In genomic region chr4:141138425-141139115, GRCm38 (mm10) we compare ENCODE assay signal across 9 mouse cellular contexts. TPM values are rescaled to one million over a fixed set of nuclear protein-coding genes. Genes with fewer than 3 reads are reported as not detected.
DNase-seq lines count a peak whose midpoint lies in the region; ATAC-seq and TF ChIP-seq lines count a peak whose summit lies in the region.
"Had no signal": no experiment of that assay in that cellular context is flagged by ENCODE, and none has a peak within 500 bp of the region (broad histone marks: within the 10 kb centered on the region; RNA-seq: fewer than 3 reads in every experiment).

No protein-coding gene starts in this region.

- no peak for TF ChIP-seq CTCF in small intestine, adult 2 months (IDR thresholded peaks at IDR 0.05; ENCODE audit: extremely low read depth, insufficient read length, insufficient replicate concordance, low read depth, low read length)

- no peak for ATAC-seq in heart, embryonic 11.5 days (replicated peaks; ENCODE audit: insufficient number of reproducible peaks, low FRiP score, low TSS enrichment)
- no peak for ATAC-seq in hindbrain, embryonic 14.5 days (ENCODE audit: low FRiP score)
- peak; percentile 35 for ATAC-seq in liver, embryonic 13.5 days (ENCODE audit: low read depth)

- H3K4me3 ChIP-seq in heart, embryonic 11.5 days (ENCODE audit: low read depth, low read length) = peak overlapping the region; percentile 88
- peak overlapping the region; percentile 92 for H3K4me3 ChIP-seq in hindbrain, embryonic 14.5 days (replicated peaks; ENCODE audit: low read length)
- H3K4me3 ChIP-seq in liver, embryonic 13.5 days (replicated peaks) = peak overlapping the region; percentile 95
- peak overlapping the region; percentile 84 for H3K4me3 ChIP-seq in small intestine, adult 2 months (ENCODE audit: low read depth, low read length)

- no peak for TF ChIP-seq POLR2A in small intestine, adult 2 months (IDR thresholded peaks at IDR 0.05; ENCODE audit: low read depth, low read length)

- H3K9me3 ChIP-seq in heart, embryonic 11.5 days (replicated peaks; ENCODE audit: control insufficient read depth, low read length) = no peaks in the 10 kb centered on the region
- H3K9me3 ChIP-seq in hindbrain, embryonic 14.5 days (ENCODE audit: control insufficient read depth, low read length) = no peaks in the 10 kb centered on the region
- H3K9me3 ChIP-seq in liver, embryonic 13.5 days (replicated peaks) = no peaks in the 10 kb centered on the region

- H3K4me2 ChIP-seq in heart, embryonic 11.5 days = peak overlapping the region; percentile 92
- peak overlapping the region; percentile 92 for H3K4me2 ChIP-seq in hindbrain, embryonic 14.5 days (replicated peaks)
- peak overlapping the region; percentile 97 for H3K4me2 ChIP-seq in liver, embryonic 13.5 days

- H3K27me3 ChIP-seq in heart, embryonic 11.5 days (ENCODE audit: control insufficient read depth, insufficient read depth, low read length) = no peaks in the 10 kb centered on the region
- H3K27me3 ChIP-seq in hindbrain, embryonic 14.5 days (ENCODE audit: control insufficient read depth, insufficient read depth, low read length) = no peaks in the 10 kb centered on the region
- H3K27me3 ChIP-seq in liver, embryonic 13.5 days = no peaks in the 10 kb centered on the region
- no peaks in the 10 kb centered on the region for H3K27me3 ChIP-seq in small intestine, adult 2 months (ENCODE audit: control insufficient read depth, insufficient read depth, low read length)

- H3K9ac ChIP-seq in heart, embryonic 11.5 days (ENCODE audit: low read depth, low read length) = peak overlapping the region; percentile 84
- H3K9ac ChIP-seq in hindbrain, embryonic 14.5 days = peak overlapping the region; percentile 87
- peak overlapping the region; percentile 93 for H3K9ac ChIP-seq in liver, embryonic 13.5 days

- no peaks in the 10 kb centered on the region for H3K36me3 ChIP-seq in heart, embryonic 11.5 days (ENCODE audit: control insufficient read depth, insufficient read depth, low read length)
- H3K36me3 ChIP-seq in hindbrain, embryonic 14.5 days (replicated peaks; ENCODE audit: control insufficient read depth, insufficient read depth) = no peaks in the 10 kb centered on the region
- peaks cover 8% of the 10 kb centered on the region; the same call in 1 of the 2 replicates for H3K36me3 ChIP-seq in liver, embryonic 13.5 days
- H3K36me3 ChIP-seq in small intestine, adult 2 months (ENCODE audit: control insufficient read depth, insufficient read depth, low read length) = no peaks in the 10 kb centered on the region

- DNase-seq in heart, postnatal 4 days = no peak
- peak; percentile 49 for DNase-seq in c-Kit-positive CD71-positive TER-119-negative erythroid progenitor cells, embryonic 14.5 days (ENCODE audit: low read depth)
- DNase-seq in hindbrain, embryonic 14.5 days (ENCODE audit: low spot score) = no peak
- peak; percentile 28 for DNase-seq in liver, embryonic 13.5 days
- no peak for DNase-seq in frontal cortex, postnatal 25 days (ENCODE audit: low spot score in 2 of 2)
- DNase-seq in embryo, embryonic 11 days = no peak

- peaks cover 34% of the 10 kb centered on the region for H3K4me1 ChIP-seq in heart, embryonic 11.5 days (ENCODE audit: control insufficient read depth, insufficient read depth, low read length)
- H3K4me1 ChIP-seq in hindbrain, embryonic 14.5 days (replicated peaks; ENCODE audit: control insufficient read depth, insufficient read depth, low read length) = peaks cover 40% of the 10 kb centered on the region
- peaks cover 54% of the 10 kb centered on the region for H3K4me1 ChIP-seq in liver, embryonic 13.5 days (replicated peaks)
- H3K4me1 ChIP-seq in small intestine, adult 2 months (ENCODE audit: control insufficient read depth, insufficient read depth, insufficient read length, low read length) = peaks cover 35% of the 10 kb centered on the region

- H3K27ac ChIP-seq in heart, embryonic 11.5 days (ENCODE audit: low read depth, low read length) = peak overlapping the region; percentile 97
- H3K27ac ChIP-seq in hindbrain, embryonic 14.5 days = peak overlapping the region; percentile 97
- H3K27ac ChIP-seq in liver, embryonic 13.5 days = peak overlapping the region; percentile 92
- H3K27ac ChIP-seq in small intestine, adult 2 months (ENCODE audit: insufficient read depth, low read depth, low read length) = peak overlapping the region; percentile 83

- 2% methylated on average over 29 of the region's 29 CpGs for WGBS in heart, embryonic 11.5 days (ENCODE audit: insufficient replicate concordance)
- 4% methylated on average over 29 of the region's 29 CpGs for WGBS in hindbrain, embryonic 14.5 days
- 1% methylated on average over 29 of the region's 29 CpGs for WGBS in liver, embryonic 13.5 days (ENCODE audit: insufficient replicate concordance)
- WGBS in small intestine, adult 2 months = under 1% methylated on average over 29 of the region's 29 CpGs

RNA-seq across cellular contexts. Expression of gene Szrd1, which starts 1.0 kb away (rescaled TPM):
- polyA plus RNA-seq in heart, embryonic 11.5 days (2014; fragmentation: Nextera tagmentation; extraction: Ambion mirVana) = 23.6 and 25.7 TPM in 2 replicates
- 100 to 1,000 TPM; 103 to 107 TPM for total RNA-seq in heart, postnatal 4 days (2021)
- 17.8 and 23.7 TPM in 2 replicates for polyA plus RNA-seq in hindbrain, embryonic 14.5 days (2014; fragmentation: Nextera tagmentation; extraction: Ambion mirVana)
- 21.2 and 22.5 TPM in 2 replicates for polyA plus RNA-seq in liver, embryonic 13.5 days (2015; fragmentation: Nextera tagmentation; extraction: Ambion mirVana)
- polyA plus RNA-seq in small intestine, adult 2 months (2012; rRNA removed) = 27.0 and 52.5 TPM in 2 replicates

RNA-seq across cellular contexts. Expression of gene Fbxo42, which starts 9.1 kb away (rescaled TPM):
- 18.5 and 19.3 TPM in 2 replicates for polyA plus RNA-seq in heart, embryonic 11.5 days (2014; fragmentation: Nextera tagmentation; extraction: Ambion mirVana)
- total RNA-seq in heart, postnatal 4 days (2021) = 10 to 100 TPM; 13.9 to 14.9 TPM
- 26.2 and 27.6 TPM in 2 replicates for polyA plus RNA-seq in hindbrain, embryonic 14.5 days (2014; fragmentation: Nextera tagmentation; extraction: Ambion mirVana)
- 13.9 and 14.2 TPM in 2 replicates for polyA plus RNA-seq in liver, embryonic 13.5 days (2015; fragmentation: Nextera tagmentation; extraction: Ambion mirVana)
- 6.6 and 13.1 TPM in 2 replicates for polyA plus RNA-seq in small intestine, adult 2 months (2012; rRNA removed)

RNA-seq across cellular contexts. Expression of gene Spata21, which starts 50.4 kb away (rescaled TPM):
- polyA plus RNA-seq in heart, embryonic 11.5 days (2014; fragmentation: Nextera tagmentation; extraction: Ambion mirVana) = 0.64 TPM in 1 of 2 replicates, not detected in the other
- total RNA-seq in heart, postnatal 4 days (2021) = not detected
- 0.46 and 0.96 TPM in 2 replicates for polyA plus RNA-seq in hindbrain, embryonic 14.5 days (2014; fragmentation: Nextera tagmentation; extraction: Ambion mirVana)
- 0.13 TPM in 1 of 2 replicates, not detected in the other for polyA plus RNA-seq in liver, embryonic 13.5 days (2015; fragmentation: Nextera tagmentation; extraction: Ambion mirVana)
- not detected in 2 replicates for polyA plus RNA-seq in small intestine, adult 2 months (2012; rRNA removed)
- total RNA-seq: adrenal gland, postnatal 36 days had no signal

Comparison
In these comparisons a context has a peak if more than half of its experiments do, and no peak if none do; other contexts are left out.
1. DNase-seq: peak in c-Kit-positive CD71-positive TER-119-negative erythroid progenitor cells, embryonic 14.5 days (single experiment) and liver, embryonic 13.5 days (single experiment); none in heart, postnatal 4 days (single experiment), hindbrain, embryonic 14.5 days (single experiment), frontal cortex, postnatal 25 days (0 of 2) and embryo, embryonic 11 days (single experiment).
2. Peak in every context shown above with its lines, with median percentiles within 50 percentile points of each other: H3K27ac ChIP-seq, H3K4me2 ChIP-seq, H3K4me3 ChIP-seq and H3K9ac ChIP-seq.